Mouse (Mus musculus) ES-Bruce4 (cell line): ENCODE data around the gene Sgca. TPM values are rescaled to one million over a fixed set of nuclear protein-coding genes. Genes with fewer than 3 reads are reported as not detected.

ENCODE experiments used
- H3K27ac ChIP-seq: 2 replicates; pipeline ENCODE4 v1.5.1; 2012; ENCODE audit warnings: low read length, inconsistent platforms; ENCODE audit not compliant: insufficient read depth
- H3K27me3 ChIP-seq: 2 replicates; pipeline ENCODE4 v1.6.1; 2012; ENCODE audit warnings: mild to moderate bottlenecking, low read length, inconsistent platforms; ENCODE audit not compliant: control insufficient read depth, poor library complexity, insufficient read depth, severe bottlenecking
- H3K36me3 ChIP-seq: 2 replicates; pipeline ENCODE4 v1.6.1; 2012; ENCODE audit warnings: inconsistent platforms, mild to moderate bottlenecking, low read length, moderate library complexity; ENCODE audit not compliant: control insufficient read depth, poor library complexity, insufficient read depth, severe bottlenecking
- H3K4me1 ChIP-seq: one replicate; pipeline ENCODE4 v1.8.1; 2011; ENCODE audit warnings: low read length; ENCODE audit not compliant: control insufficient read depth, insufficient read depth
- H3K4me3 ChIP-seq: 2 replicates; pipeline ENCODE4 v1.5.1; 2011; ENCODE audit warnings: low read depth, mild to moderate bottlenecking, low read length
- H3K9ac ChIP-seq: 2 replicates; pipeline ENCODE4 v1.6.1; 2012; ENCODE audit warnings: low read depth, mild to moderate bottlenecking, inconsistent platforms; ENCODE audit not compliant: poor library complexity, severe bottlenecking
- H3K9me3 ChIP-seq: replicated peaks from 2 replicates; pipeline ENCODE4 v1.6.1; 2012; ENCODE audit warnings: mild to moderate bottlenecking, low read length, inconsistent platforms; ENCODE audit not compliant: control insufficient read depth, poor library complexity, insufficient read depth, severe bottlenecking
- CTCF ChIP-seq: IDR thresholded peaks from one replicate; pipeline ENCODE4 v1.8.1; 2011; ENCODE audit warnings: low read depth, low read length
- EP300 ChIP-seq: IDR thresholded peaks from 2 replicates; pipeline ENCODE4 v1.6.1; 2011; ENCODE audit warnings: low read depth, low read length; ENCODE audit not compliant: insufficient read depth
- POLR2A ChIP-seq: IDR thresholded peaks from one replicate; pipeline ENCODE4 v1.8.1; 2011; ENCODE audit warnings: low read length; ENCODE audit not compliant: insufficient read depth
- polyA plus RNA-seq: library from polyadenylated mRNA; stranded (reverse); fragments of >200 nt; gene quantifications from 2 replicates; pipeline ENCODE4 v1.2.4, GENCODE M21; 2011; ENCODE audit warnings: low read depth; ENCODE audit not compliant: missing spikeins, insufficient read depth, insufficient read length

Sgca gene
- polyA plus RNA-seq, 1 experiment, result not detected

- TF ChIP-seq CTCF (no peak), POLR2A (peak; percentile 62), EP300 (peak; percentile 85)
- no peaks in the 10 kb centered on the region for H3K9me3 ChIP-seq
- H3K27me3 ChIP-seq, result no peaks in the 10 kb centered on the region
- H3K4me1 ChIP-seq, result no peaks in the 10 kb centered on the region
- peak overlapping the region; percentile 26; the same call in 1 of the 2 replicates for H3K9ac ChIP-seq
- no peaks in the 10 kb centered on the region for H3K36me3 ChIP-seq
- H3K27ac ChIP-seq, result peak overlapping the region; percentile 62
- peak overlapping the region; percentile 14 for H3K4me3 ChIP-seq
These were observed 17.9 kb downstream of the Sgca start for GRCm38 (mm10) chr11:94958065-94958858.

- H3K4me3 ChIP-seq, result peak overlapping the region; percentile 14
- no peaks in the 10 kb centered on the region for H3K9me3 ChIP-seq
- H3K27ac ChIP-seq, result peak overlapping the region; percentile 62
- no peak for TF ChIP-seq POLR2A
- no peak for TF ChIP-seq CTCF
- no peak for TF ChIP-seq EP300
- no peaks in the 10 kb centered on the region for H3K4me1 ChIP-seq
- peak overlapping the region; percentile 26; the same call in 1 of the 2 replicates for H3K9ac ChIP-seq
- H3K27me3 ChIP-seq, result no peaks in the 10 kb centered on the region
- H3K36me3 ChIP-seq, result no peaks in the 10 kb centered on the region
These were observed 18.4 kb downstream of the Sgca start for GRCm38 (mm10) chr11:94957693-94958064.

GRCm38 (mm10) chr11:94955103-94955502, 21.0 kb downstream of the Sgca start:
- Histone ChIP-seq H3K9me3 (no peaks in the 10 kb centered on the region), H3K4me3 (no peak overlapping the region), H3K4me1 (no peaks in the 10 kb centered on the region), H3K27ac (no peak overlapping the region), H3K27me3 (no peaks in the 10 kb centered on the region), H3K36me3 (no peaks in the 10 kb centered on the region), H3K9ac (no peak overlapping the region)
- no peak for TF ChIP-seq CTCF

GRCm38 (mm10) chr11:94952169-94952568, 24.0 kb downstream of the Sgca start:
- H3K27me3 ChIP-seq, result no peaks in the 10 kb centered on the region
- H3K36me3 ChIP-seq, result no peaks in the 10 kb centered on the region
- TF ChIP-seq POLR2A, result no peak
- TF ChIP-seq CTCF, result no peak
- TF ChIP-seq EP300, result no peak
- H3K9ac ChIP-seq, result no peak overlapping the region
- H3K4me1 ChIP-seq, result no peaks in the 10 kb centered on the region
- no peak overlapping the region for H3K27ac ChIP-seq
- H3K9me3 ChIP-seq, result no peaks in the 10 kb centered on the region
- H3K4me3 ChIP-seq, result no peak overlapping the region

GRCm38 (mm10) chr11:94945236-94945635, 30.9 kb downstream of the Sgca start:
- no peaks in the 10 kb centered on the region for H3K27me3 ChIP-seq
- H3K27ac ChIP-seq, result no peak overlapping the region
- TF ChIP-seq EP300 (no peak), CTCF (no peak), POLR2A (no peak)
- no peaks in the 10 kb centered on the region for H3K36me3 ChIP-seq
- no peaks in the 10 kb centered on the region for H3K9me3 ChIP-seq
- no peak overlapping the region for H3K4me3 ChIP-seq
- H3K4me1 ChIP-seq, result no peaks in the 10 kb centered on the region
- H3K9ac ChIP-seq, result no peak overlapping the region

- H3K36me3 ChIP-seq, result no peaks in the 10 kb centered on the region
- no peak overlapping the region for H3K9ac ChIP-seq
- TF ChIP-seq CTCF, result peak; percentile 56
- no peak for TF ChIP-seq EP300
- no peak overlapping the region for H3K4me3 ChIP-seq
- no peaks in the 10 kb centered on the region for H3K9me3 ChIP-seq
- H3K27me3 ChIP-seq, result no peaks in the 10 kb centered on the region
- no peak overlapping the region for H3K27ac ChIP-seq
- H3K4me1 ChIP-seq, result no peaks in the 10 kb centered on the region
These were observed 31.8 kb downstream of the Sgca start for GRCm38 (mm10) chr11:94944295-94944694.
